Mouse (Mus musculus): ENCODE results near the gene Cacna1s.

DNA sequence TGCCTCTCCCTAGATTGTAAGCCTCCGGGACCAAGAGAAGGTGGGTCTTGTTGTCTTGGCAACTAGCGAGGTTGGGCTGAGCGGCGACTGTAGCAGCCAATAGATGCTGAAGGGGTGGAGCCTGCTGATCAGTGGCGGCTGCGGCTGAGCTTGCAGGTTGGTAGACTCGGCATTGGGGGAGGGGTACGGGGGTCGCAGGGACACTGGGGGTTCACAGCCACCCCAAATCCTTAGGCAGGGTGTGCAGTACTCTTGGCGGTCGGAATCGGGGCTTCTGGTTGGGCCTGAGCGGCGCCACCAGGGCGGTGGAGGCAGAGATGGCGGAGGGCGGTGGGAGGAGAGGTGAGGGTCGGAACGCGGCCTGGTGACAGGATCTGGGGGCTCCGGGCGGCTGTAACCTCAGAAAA is 34.6 kb upstream of the Cacna1s start:
- TF ChIP-seq CTCF (IDR thresholded peaks at IDR 0.05; ENCODE audit: low read depth, low read length) (no peak), POLR2A (IDR thresholded peaks at IDR 0.05; ENCODE audit: insufficient read depth, low read length) (no peak)

Data from ES-Bruce4 (cell line).